ENCODE assay signal across 25 mouse cellular contexts in the genomic region with DNA sequence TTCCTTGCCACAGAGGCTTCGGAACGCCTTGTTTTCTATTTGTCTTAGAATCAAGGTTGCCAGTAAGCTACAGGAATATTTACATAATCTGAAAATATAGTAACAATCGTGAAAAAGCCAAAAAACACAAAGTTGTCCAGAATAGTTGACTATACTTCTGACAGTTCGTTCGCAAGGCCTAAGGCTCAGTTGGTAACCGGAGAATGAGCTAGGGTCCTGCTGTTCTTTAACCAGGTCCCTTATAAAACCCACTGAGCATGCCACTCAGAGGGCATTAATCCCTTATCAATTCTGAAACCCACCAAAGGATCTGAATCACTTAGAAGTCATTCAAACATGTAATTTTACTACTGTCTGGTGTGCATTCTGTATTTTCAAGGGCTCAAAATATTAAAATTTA. TPM values are rescaled to one million over a fixed set of nuclear protein-coding genes. Genes with fewer than 3 reads are reported as not detected.
DNase-seq lines count a peak whose midpoint lies in the region; ATAC-seq and TF ChIP-seq lines count a peak whose summit lies in the region.
"Had no signal": no experiment of that assay in that cellular context is flagged by ENCODE, and none has a peak within 500 bp of the region (broad histone marks: within the 10 kb centered on the region; RNA-seq: fewer than 3 reads in every experiment).

No protein-coding gene starts in this region.

- no peak for ATAC-seq in stomach, embryonic 15.5 days (ENCODE audit: insufficient read depth, low FRiP score, low read depth)
- ATAC-seq in stomach, postnatal 0 days (ENCODE audit: low FRiP score, low TSS enrichment) = no peak
- ATAC-seq: activated CD4-positive, CD25-positive, alpha-beta regulatory T cell, adult 4 months; forebrain, embryonic 16.5 days; Patski had no signal

- H3K36me3 ChIP-seq in kidney, adult 2 months (ENCODE audit: control insufficient read depth, insufficient read depth, low read length) = no peaks in the 10 kb centered on the region; the same call in 1 of the 2 replicates
- H3K36me3 ChIP-seq in stomach, embryonic 15.5 days = peaks cover 6% of the 10 kb centered on the region; the same call in 1 of the 2 replicates
- no peaks in the 10 kb centered on the region for H3K36me3 ChIP-seq in stomach, postnatal 0 days (ENCODE audit: control insufficient read depth, insufficient read depth, low read length)
- H3K36me3 ChIP-seq: forebrain, embryonic 12.5 days; hindbrain, embryonic 12.5 days had no signal

- no peaks in the 10 kb centered on the region for H3K9me3 ChIP-seq in stomach, embryonic 15.5 days
- H3K9me3 ChIP-seq in stomach, postnatal 0 days (ENCODE audit: control insufficient read depth, low read length) = no peaks in the 10 kb centered on the region
- H3K9me3 ChIP-seq: embryonic facial prominence, embryonic 13.5 days; forebrain, embryonic 12.5 days; heart, embryonic 13.5 days; hindbrain, embryonic 12.5 days had no signal

- H3K27me3 ChIP-seq in kidney, adult 2 months (replicated peaks; ENCODE audit: control insufficient read depth, insufficient read depth, low read length) = no peaks in the 10 kb centered on the region
- no peaks in the 10 kb centered on the region for H3K27me3 ChIP-seq in stomach, embryonic 15.5 days (replicated peaks)
- H3K27me3 ChIP-seq in stomach, postnatal 0 days (ENCODE audit: control insufficient read depth, insufficient read depth, low read length) = no peaks in the 10 kb centered on the region
- H3K27me3 ChIP-seq: CH12.LX; embryonic facial prominence, embryonic 13.5 days; forebrain, embryonic 12.5 days; heart, embryonic 13.5 days; hindbrain, embryonic 12.5 days; Patski had no signal

- WGBS in kidney, adult 2 months = 57% methylated on average over 6 of the region's 6 CpGs
- WGBS in stomach, embryonic 15.5 days = 70% methylated on average over 6 of the region's 6 CpGs
- WGBS in stomach, postnatal 0 days = 68% methylated on average over 6 of the region's 6 CpGs

- peak overlapping the region; percentile 61; the same call in 1 of the 2 replicates for H3K27ac ChIP-seq in kidney, adult 2 months (ENCODE audit: insufficient read depth, low read depth, low read length)
- H3K27ac ChIP-seq in stomach, embryonic 15.5 days = peak overlapping the region; percentile 57; the same call in 1 of the 2 replicates
- no peak overlapping the region for H3K27ac ChIP-seq in stomach, postnatal 0 days (replicated peaks)
- H3K27ac ChIP-seq: embryonic facial prominence, embryonic 13.5 days; forebrain, embryonic 12.5 days; heart, embryonic 13.5 days; hindbrain, embryonic 12.5 days had no signal

- H3K4me2 ChIP-seq in stomach, embryonic 15.5 days = no peak overlapping the region
- no peak overlapping the region for H3K4me2 ChIP-seq in stomach, postnatal 0 days (replicated peaks; ENCODE audit: low read depth)
- H3K4me2 ChIP-seq: embryonic facial prominence, embryonic 13.5 days; forebrain, embryonic 12.5 days; heart, embryonic 13.5 days; hindbrain, embryonic 12.5 days had no signal

- no peak for TF ChIP-seq POLR2A in kidney, adult 2 months (IDR thresholded peaks at IDR 0.05; ENCODE audit: low read depth, low read length)

- no peak overlapping the region for H3K9ac ChIP-seq in stomach, embryonic 15.5 days
- H3K9ac ChIP-seq in stomach, postnatal 0 days (ENCODE audit: low read length) = no peak overlapping the region
- H3K9ac ChIP-seq: embryonic facial prominence, embryonic 13.5 days; forebrain, embryonic 12.5 days; heart, embryonic 13.5 days; hindbrain, embryonic 12.5 days had no signal

- TF ChIP-seq EP300 in stomach, postnatal 0 days (optimal IDR thresholded peaks at IDR 0.05) = no peak

- 0 out of 2 replicates have a peak, but pooled peaks cover 2% of the 10 kb centered on the region for H3K4me1 ChIP-seq in kidney, adult 2 months (ENCODE audit: control insufficient read depth, insufficient read depth, low read length)
- no peaks in the 10 kb centered on the region for H3K4me1 ChIP-seq in stomach, embryonic 15.5 days
- no peaks in the 10 kb centered on the region for H3K4me1 ChIP-seq in stomach, postnatal 0 days (replicated peaks; ENCODE audit: control insufficient read depth, insufficient read depth)

- no peak for TF ChIP-seq CTCF in kidney, adult 2 months (conservative IDR thresholded peaks at IDR 0.05; ENCODE audit: insufficient read depth, insufficient read length, low read depth, low read length)
- no peak for TF ChIP-seq CTCF in stomach, postnatal 0 days (IDR thresholded peaks at IDR 0.05; ENCODE audit: low read depth)

- H3K4me3 ChIP-seq in kidney, adult 2 months (ENCODE audit: insufficient read depth, low read depth, low read length) = no peak overlapping the region
- no peak overlapping the region for H3K4me3 ChIP-seq in stomach, embryonic 15.5 days (replicated peaks)
- no peak overlapping the region for H3K4me3 ChIP-seq in stomach, postnatal 0 days (ENCODE audit: low read depth, low read length)
- H3K4me3 ChIP-seq: embryonic facial prominence, embryonic 13.5 days; forebrain, embryonic 12.5 days; heart, embryonic 13.5 days; hindbrain, embryonic 12.5 days had no signal

- DNase-seq in kidney, adult 2 months = peak; percentile 50
- no peak for DNase-seq in kidney, adult 18-20 months
- DNase-seq in stomach, postnatal 0 days (ENCODE audit: low spot score) = no peak
- peak; percentile 19 to 39 for DNase-seq in kidney, postnatal 36 days
- no peak for DNase-seq in urinary bladder, postnatal 14 days (ENCODE audit: low spot score)
- no peak for DNase-seq in heart, postnatal 4 days
- DNase-seq: adrenal gland, postnatal 14 days; cerebellum, adult 11-12 months; cerebellum, adult 9-11 months; cerebellum, postnatal 36 days; gastrocnemius, postnatal 14 days; heart, postnatal 36 days had no signal

RNA-seq across cellular contexts. Expression of gene Cyp4v3, which starts 22.8 kb away (rescaled TPM):
- polyA plus RNA-seq in kidney, adult 2 months (2012; rRNA removed) = 1.4 and 1.8 TPM in 2 replicates
- 3.6 and 4.5 TPM in 2 replicates for polyA plus RNA-seq in stomach, embryonic 15.5 days (2015; fragmentation: Nextera tagmentation; extraction: Ambion mirVana)
- polyA plus RNA-seq in stomach, postnatal 0 days (2015; fragmentation: Nextera tagmentation; extraction: Ambion mirVana) = 5.1 and 6.3 TPM in 2 replicates
- total RNA-seq in heart, postnatal 4 days (2021) = 1 to 10 TPM; 1.1 to 1.4 TPM

RNA-seq across cellular contexts. Expression of gene Fam149a, which starts 26.3 kb away (rescaled TPM):
- polyA plus RNA-seq in kidney, adult 2 months (2012; rRNA removed) = 31.0 and 31.6 TPM in 2 replicates
- 18.3 and 24.8 TPM in 2 replicates for polyA plus RNA-seq in stomach, embryonic 15.5 days (2015; fragmentation: Nextera tagmentation; extraction: Ambion mirVana)
- polyA plus RNA-seq in stomach, postnatal 0 days (2015; fragmentation: Nextera tagmentation; extraction: Ambion mirVana) = 15.9 and 17.9 TPM in 2 replicates
- total RNA-seq in heart, postnatal 4 days (2021) = 1 to 10 TPM; 6.3 to 7.7 TPM
- total RNA-seq: CH12.LX had no signal
- polyA plus RNA-seq: activated CD4-positive, CD25-positive, alpha-beta regulatory T cell, adult 4 months had no signal

RNA-seq across cellular contexts. Expression of gene Gm45753, which starts 47.5 kb away (rescaled TPM):
- 0.25 and 0.48 TPM in 2 replicates for polyA plus RNA-seq in kidney, adult 2 months (2012; rRNA removed)
- polyA plus RNA-seq in stomach, embryonic 15.5 days (2015; fragmentation: Nextera tagmentation; extraction: Ambion mirVana) = 0.32 and 1.2 TPM in 2 replicates
- polyA plus RNA-seq in stomach, postnatal 0 days (2015; fragmentation: Nextera tagmentation; extraction: Ambion mirVana) = 0.06 and 0.08 TPM in 2 replicates
- not detected for total RNA-seq in heart, postnatal 4 days (2021)
- total RNA-seq: adrenal gland, adult 18-20 months; CH12.LX; gastrocnemius, adult 18-20 months; gastrocnemius, postnatal 14 days; heart, adult 8-10 months; heart, postnatal 36 days had no signal
- polyA plus RNA-seq: activated CD4-positive, CD25-positive, alpha-beta regulatory T cell, adult 4 months; embryonic facial prominence, embryonic 13.5 days; forebrain, embryonic 12.5 days; forebrain, embryonic 16.5 days; heart, postnatal 0 days; hindbrain, embryonic 12.5 days had no signal

RNA-seq across cellular contexts. Expression of gene Tlr3, which starts 55.1 kb away (rescaled TPM):
- 4.5 and 4.6 TPM in 2 replicates for polyA plus RNA-seq in kidney, adult 2 months (2012; rRNA removed)
- polyA plus RNA-seq in stomach, embryonic 15.5 days (2015; fragmentation: Nextera tagmentation; extraction: Ambion mirVana) = 3.0 and 3.6 TPM in 2 replicates
- polyA plus RNA-seq in stomach, postnatal 0 days (2015; fragmentation: Nextera tagmentation; extraction: Ambion mirVana) = 2.9 and 3.2 TPM in 2 replicates
- 1 to 10 TPM; 6.9 to 7.9 TPM for total RNA-seq in heart, postnatal 4 days (2021)

Comparison
In these comparisons a context has a peak if more than half of its experiments do, and no peak if none do; other contexts are left out.
1. DNase-seq: peak in kidney, adult 2 months (single experiment) and kidney, postnatal 36 days (2 of 2); none in kidney, adult 18-20 months (single experiment), stomach, postnatal 0 days (single experiment), urinary bladder, postnatal 14 days (single experiment) and heart, postnatal 4 days (single experiment).